Mouse (Mus musculus) heart, postnatal 0 days (tissue): ENCODE results near the gene Nt5c3. TPM values are rescaled to one million over a fixed set of nuclear protein-coding genes. Genes with fewer than 3 reads are reported as not detected.

ENCODE experiments used
- ATAC-seq: fragments of 200-750 bp; cut with Nextera tagmentation; 2 replicates; pipeline ENCODE4 v1.8.0; 2017; ENCODE audit warnings: low read depth, moderate number of reproducible peaks, moderate library complexity; ENCODE audit not compliant: insufficient read depth
- DNase-seq: peaks from one replicate; pipeline ENCODE4 v3.0.0-alpha.2; 2016; ENCODE audit warnings: low spot score
- H3K27ac ChIP-seq: fragments of 300-500 bp; sonication (generic); 2 replicates; pipeline ENCODE4 v1.5.1; 2014; ENCODE audit warnings: low read depth, mild to moderate bottlenecking
- H3K27me3 ChIP-seq: fragments of 300-500 bp; sonication (generic); 2 replicates; pipeline ENCODE4 v1.6.1; 2014; ENCODE audit warnings: low read length, mixed read lengths; ENCODE audit not compliant: control insufficient read depth, insufficient read depth
- H3K36me3 ChIP-seq: fragments of 300-500 bp; sonication (generic); replicated peaks from 2 replicates; pipeline ENCODE4 v1.6.1; 2014; ENCODE audit warnings: low read length, mixed read lengths; ENCODE audit not compliant: control insufficient read depth, insufficient read depth
- H3K4me1 ChIP-seq: fragments of 300-500 bp; sonication (generic); 2 replicates; pipeline ENCODE4 v1.6.1; 2014; ENCODE audit warnings: antibody characterized with exemption; ENCODE audit not compliant: control insufficient read depth, insufficient read depth
- H3K4me2 ChIP-seq: fragments of 300-500 bp; sonication (generic); 2 replicates; pipeline ENCODE4 v1.6.1; 2014; ENCODE audit warnings: low read depth, mild to moderate bottlenecking, low read length, moderate library complexity
- H3K4me3 ChIP-seq: fragments of 300-500 bp; sonication (generic); 2 replicates; pipeline ENCODE4 v1.5.1; 2014; ENCODE audit warnings: low read depth, low read length
- H3K9ac ChIP-seq: fragments of 300-500 bp; sonication (generic); replicated peaks from 2 replicates; pipeline ENCODE4 v1.6.1; 2014; ENCODE audit warnings: low read depth, low read length, mixed read lengths
- H3K9me3 ChIP-seq: fragments of 300-500 bp; sonication (generic); replicated peaks from 2 replicates; pipeline ENCODE4 v1.6.1; 2016; ENCODE audit warnings: low read length; ENCODE audit not compliant: control insufficient read depth
- CTCF ChIP-seq: IDR thresholded peaks from 2 replicates; pipeline ENCODE4 v1.5.1; 2016; ENCODE audit warnings: antibody characterized with exemption, control low read depth, low read depth
- EP300 ChIP-seq: IDR thresholded peaks from 2 replicates; pipeline ENCODE4 v1.6.1; 2016; ENCODE audit warnings: antibody characterized with exemption, low read depth
- WGBS: fragments of 180-500 bp; shearing (Covaris S2); extraction: QIAGEN DNeasy Blood & Tissue Kit; methylation state at CpG from one replicate; pipeline ENCODE4 v1.1.7; 2014; 5-methylcytosine and 5-hydroxymethylcytosine counted together
- polyA plus RNA-seq: library from polyadenylated mRNA; unstranded; fragments of >200 nt; fragmentation: Nextera tagmentation; extraction: Ambion mirVana; gene quantifications from 2 replicates; pipeline ENCODE4 v1.2.1, GENCODE M21; 2015
- total RNA-seq: library from RNA; depleted of rRNA; stranded (reverse); fragments of >200 nt; gene quantifications from 2 replicates; pipeline ENCODE4 v1.2.3, GENCODE M21; 2014; ENCODE audit warnings: low replicate concordance

The Nt5c3 gene
- total and polyA plus RNA-seq, 2 experiments from 2014 or later, result 65.3 to 95.9 TPM

GRCm38 (mm10) chr6:56902606-56903520 lies 20.9 kb downstream of the Nt5c3 start:
- H3K9me3 ChIP-seq, result no peaks in the 10 kb centered on the region
- H3K4me2 ChIP-seq, result peak overlapping the region; percentile 71
- H3K4me1 ChIP-seq, result peaks cover 20% of the 10 kb centered on the region
- no peak overlapping the region for H3K9ac ChIP-seq
- H3K4me3 ChIP-seq, result 0 out of 2 replicates have a peak overlapping the region, but pooled peaks have one; percentile 49
- peak overlapping the region; percentile 83 for H3K27ac ChIP-seq
- ATAC-seq (peak; percentile 47), DNase-seq (peak; percentile 55)
- 43% methylated on average over 7 of the region's 7 CpGs for WGBS
- TF ChIP-seq EP300, result no peak
- TF ChIP-seq CTCF, result peak; percentile 4; the same call in 1 of the 2 replicates
- H3K36me3 ChIP-seq, result no peaks in the 10 kb centered on the region
- no peaks in the 10 kb centered on the region for H3K27me3 ChIP-seq

- DNase-seq (peak; percentile 72), ATAC-seq (peak; percentile 68)
- H3K36me3 ChIP-seq, result 0 out of 2 replicates have a peak, but pooled peaks cover 6% of the 10 kb centered on the region
- H3K27me3 ChIP-seq, result no peaks in the 10 kb centered on the region
- 13% methylated on average over 12 of the region's 12 CpGs for WGBS
- TF ChIP-seq EP300 (no peak), CTCF (no peak)
- H3K4me2 ChIP-seq, result peak overlapping the region; percentile 71
- peak overlapping the region; percentile 83 for H3K27ac ChIP-seq
- peak overlapping the region; percentile 44; the same call in 1 of the 2 replicates for H3K9ac ChIP-seq
- peak overlapping the region; percentile 49 for H3K4me3 ChIP-seq
- no peaks in the 10 kb centered on the region for H3K9me3 ChIP-seq
- peaks cover 20% of the 10 kb centered on the region for H3K4me1 ChIP-seq
These were observed 21.8 kb downstream of the Nt5c3 start for GRCm38 (mm10) chr6:56901824-56902386.

- no peak for DNase-seq
- 32% methylated on average over 3 of the region's 3 CpGs for WGBS
- H3K9ac ChIP-seq, result peak overlapping the region; percentile 27
These were observed 22.4 kb downstream of the Nt5c3 start for GRCm38 (mm10) chr6:56901336-56901735.

GRCm38 (mm10) chr6:56899601-56900000 lies 24.1 kb downstream of the Nt5c3 start:
- peak; percentile 79 for DNase-seq
- no peaks in the 10 kb centered on the region for H3K9me3 ChIP-seq
- H3K36me3 ChIP-seq, result 0 out of 2 replicates have a peak, but pooled peaks cover 6% of the 10 kb centered on the region
- ATAC-seq, result peak; percentile 45
- H3K9ac ChIP-seq, result peak overlapping the region; percentile 48; the same call in 1 of the 2 replicates
- H3K4me1 ChIP-seq, result peaks cover 11% of the 10 kb centered on the region
- peak overlapping the region; percentile 49 for H3K4me3 ChIP-seq
- peak overlapping the region; percentile 71 for H3K4me2 ChIP-seq
- H3K27me3 ChIP-seq, result no peaks in the 10 kb centered on the region
- WGBS, result 35% methylated on average over 3 of the region's 3 CpGs
- H3K27ac ChIP-seq, result peak overlapping the region; percentile 72
- TF ChIP-seq EP300, result 0 out of 2 replicates have a peak, but pooled peaks have one; percentile 31
- TF ChIP-seq CTCF, result no peak

More at GRCm38 (mm10) chr6:56901336-56901735, 22.4 kb downstream of the Nt5c3 start:
- H3K4me2 ChIP-seq, result peak overlapping the region; percentile 71
- H3K36me3 ChIP-seq, result 0 out of 2 replicates have a peak, but pooled peaks cover 6% of the 10 kb centered on the region
- peak overlapping the region; percentile 83 for H3K27ac ChIP-seq
- H3K4me1 ChIP-seq, result peaks cover 18% of the 10 kb centered on the region
- peak overlapping the region; percentile 49 for H3K4me3 ChIP-seq
- H3K27me3 ChIP-seq, result no peaks in the 10 kb centered on the region
- TF ChIP-seq EP300, result no peak
- ATAC-seq, result no peak
- H3K9me3 ChIP-seq, result no peaks in the 10 kb centered on the region

- 88% methylated on average over 2 of the region's 2 CpGs for WGBS
- H3K4me2 ChIP-seq, result no peak overlapping the region
- no peak for TF ChIP-seq CTCF
- TF ChIP-seq EP300, result no peak
- no peak overlapping the region for H3K27ac ChIP-seq
- no peaks in the 10 kb centered on the region for H3K4me1 ChIP-seq
- peaks cover 59% of the 10 kb centered on the region for H3K36me3 ChIP-seq
- no peak for ATAC-seq
- no peak for DNase-seq
- H3K9ac ChIP-seq, result no peak overlapping the region
- H3K9me3 ChIP-seq, result no peaks in the 10 kb centered on the region
- no peaks in the 10 kb centered on the region for H3K27me3 ChIP-seq
- H3K4me3 ChIP-seq, result no peak overlapping the region
These were observed 33.0 kb downstream of the Nt5c3 start for GRCm38 (mm10) chr6:56890762-56891161.
